Mouse (Mus musculus) left cerebral cortex, postnatal 10 days (tissue): ENCODE measurements around the gene Psenen. TPM values are rescaled to one million over a fixed set of nuclear protein-coding genes. Genes with fewer than 3 reads are reported as not detected.

Experiments used
- DNase-seq, 2 experiments: peaks; one replicate each; pipeline ENCODE4 v3.0.0; 2021 to 2022; ENCODE audit warnings: low spot score in 2 of 2, mixed read lengths in 1 of 2; ENCODE audit errors: extremely low spot score in 1 of 2
- intact Hi-C: fragments of 180-260 bp; cut with DNase I; formaldehyde crosslinking; loops from one replicate; pipeline ENCODE4 v1.15.1; 2025
- total RNA-seq, 2 experiments: library from RNA; stranded (reverse); gene quantifications; 2 replicates each; pipeline ENCODE4 v1.2.3; 2021

Psenen gene
- total RNA-seq, 2 experiments from 2014 or later: 79.1 to 82.8 TPM

- DNase-seq: peak; percentile 98 to 99
- intact Hi-C loops: no loop called here
These were observed 3.9 kb downstream of the Psenen start, which contains the start of gene Lin37 for GRCm38 (mm10) chr7:30559443-30559954. Gene Lin37 (minus strand): TSS chr7:30559838.

- intact Hi-C loops: no loop called here
- DNase-seq: no peak
These were observed 4.6 kb downstream of the Psenen start for GRCm38 (mm10) chr7:30558656-30559442.

- intact Hi-C loops: no loop called here
- no peak for DNase-seq
These were observed 5.4 kb downstream of the Psenen start for GRCm38 (mm10) chr7:30557901-30558514.

- peak in 1 of 2 experiments; percentile 44 for DNase-seq
- intact Hi-C loops: no loop called here
These were observed 6.4 kb downstream of the Psenen start for GRCm38 (mm10) chr7:30556894-30557536.

GRCm38 (mm10) chr7:30553810-30554584 lies 9.4 kb downstream of the Psenen start:
- intact Hi-C loops: no loop called here
- DNase-seq: peak in 1 of 2 experiments; percentile 44

- intact Hi-C loops: no loop called here
- peak in 1 of 2 experiments; percentile 53 for DNase-seq
These were observed 10.3 kb downstream of the Psenen start for GRCm38 (mm10) chr7:30553021-30553589.

- intact Hi-C loops: no loop called here
- peak; percentile 98 for DNase-seq
These were observed 11.1 kb downstream of the Psenen start, which contains the start of the genes Hspb6 and Proser3 for GRCm38 (mm10) chr7:30552102-30553020. Gene Hspb6 (plus strand): TSS chr7:30552178. Gene Proser3 (minus strand): TSS chr7:30552299.

GRCm38 (mm10) chr7:30551445-30552101 lies 11.9 kb downstream of the Psenen start:
- intact Hi-C loops: no loop called here
- DNase-seq: peak in 1 of 2 experiments; percentile 47

GRCm38 (mm10) chr7:30550603-30551002 lies 12.8 kb downstream of the Psenen start:
- intact Hi-C loops: no loop called here
- no peak for DNase-seq

- intact Hi-C loops: no loop called here
These were observed 13.5 kb downstream of the Psenen start for GRCm38 (mm10) chr7:30549880-30550279.

GRCm38 (mm10) chr7:30544327-30544726 lies 19.1 kb downstream of the Psenen start:
- no peak for DNase-seq
- intact Hi-C loops: no loop called here

More at GRCm38 (mm10) chr7:30549880-30550279, 13.5 kb downstream of the Psenen start:
- no peak for DNase-seq

GRCm38 (mm10) chr7:30540572-30540971 lies 22.9 kb downstream of the Psenen start:
- no peak for DNase-seq
- intact Hi-C loops: no loop called here

GRCm38 (mm10) chr7:30534633-30535577 lies 28.5 kb downstream of the Psenen start, which contains the start of gene Arhgap33:
Gene Arhgap33 (minus strand): TSS chr7:30535060.
- intact Hi-C loops: loop anchor here (5.0 kb wide), 2 partner anchors 48 to 88 kb away; partner anchors contain the start of gene Aplp1
- peak; percentile 95 to 98 for DNase-seq

- DNase-seq: peak in 1 of 2 experiments; percentile 65
- intact Hi-C loops: loop anchor here (5.0 kb wide), 2 partner anchors 47 to 87 kb away; partner anchors contain the start of gene Aplp1
These were observed 29.3 kb downstream of the Psenen start for GRCm38 (mm10) chr7:30533941-30534632.

GRCm38 (mm10) chr7:30532931-30533330 lies 30.5 kb downstream of the Psenen start:
- intact Hi-C loops: loop anchor here (5.0 kb wide), 2 partner anchors 46 to 86 kb away; partner anchors contain the start of gene Aplp1

More at GRCm38 (mm10) chr7:30532931-30533330, 30.5 kb downstream of the Psenen start:
- peak in 1 of 2 experiments; percentile 73 for DNase-seq
